Mouse (Mus musculus) liver, embryonic 14.5 days (tissue): ENCODE measurements around the gene Ugdh.

ENCODE experiments used
- CTCF ChIP-seq: IDR thresholded peaks from 2 replicates; pipeline ENCODE4 v1.5.1; 2016; ENCODE audit warnings: antibody characterized with exemption, low read depth, control low read depth
- EP300 ChIP-seq: IDR thresholded peaks from 2 replicates; pipeline ENCODE4 v1.6.1; 2016; ENCODE audit warnings: antibody characterized with exemption, low read depth

DNA sequence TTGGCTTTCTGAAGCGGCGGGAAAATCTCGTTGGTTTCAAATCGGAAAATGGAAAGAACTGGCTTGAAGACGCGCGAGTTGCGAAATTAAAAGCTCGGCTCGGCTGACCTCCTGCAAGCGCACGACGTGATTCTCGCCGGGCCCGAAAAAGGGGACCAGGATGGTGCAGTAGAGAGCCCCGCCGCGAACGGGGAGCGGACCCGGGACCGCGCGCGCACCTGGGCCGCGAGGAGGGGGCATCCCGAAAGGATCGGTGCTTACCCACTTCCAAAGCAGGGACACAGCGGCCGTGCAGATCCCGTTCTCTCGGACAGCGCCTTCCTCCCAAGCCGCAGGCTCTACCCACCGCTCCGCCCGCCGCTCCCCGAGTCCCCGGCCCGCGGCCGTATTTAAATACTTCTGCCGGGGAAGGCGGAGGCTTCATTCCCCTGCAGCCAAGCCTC lies 365 bp downstream of the Ugdh start:
- TF ChIP-seq CTCF: no peak
- TF ChIP-seq EP300: no peak
